Mouse (Mus musculus) ES-Bruce4 (cell line): ENCODE measurements around the gene Saa4.

Source experiments
- CTCF ChIP-seq: IDR thresholded peaks from one replicate; pipeline ENCODE4 v1.8.1; 2011; ENCODE audit warnings: low read depth, low read length
- EP300 ChIP-seq: IDR thresholded peaks from 2 replicates; pipeline ENCODE4 v1.6.1; 2011; ENCODE audit warnings: low read depth, low read length; ENCODE audit not compliant: insufficient read depth
- POLR2A ChIP-seq: IDR thresholded peaks from one replicate; pipeline ENCODE4 v1.8.1; 2011; ENCODE audit warnings: low read length; ENCODE audit not compliant: insufficient read depth

GRCm38 (mm10) chr7:46762601-46763000 is 30.2 kb upstream of the Saa4 start:
- TF ChIP-seq CTCF (no peak), EP300 (no peak), POLR2A (no peak)
